Mouse (Mus musculus): Measurements from ENCODE around the gene Tenm4.

The Tenm4 gene

DNA sequence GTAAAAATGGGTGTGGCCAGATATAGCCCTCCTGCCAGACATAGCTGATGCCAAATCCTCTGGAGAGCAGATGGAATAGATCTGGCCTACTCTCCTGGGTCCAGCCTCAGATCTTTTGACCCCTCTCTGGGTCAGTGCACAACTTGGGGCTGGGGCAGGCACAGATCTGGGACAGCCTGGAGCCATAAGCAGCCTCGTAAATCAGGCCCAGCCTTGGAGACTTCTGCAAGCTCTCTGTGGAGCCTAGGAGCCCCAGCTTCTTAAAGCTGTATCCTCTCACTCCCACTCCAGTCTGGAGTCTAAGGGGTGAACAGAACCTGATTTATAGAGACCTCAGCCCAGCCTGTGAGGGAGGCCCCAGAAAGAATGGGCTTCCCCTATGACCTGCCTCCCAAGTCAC, 354.3 kb downstream of the Tenm4 start:
- DNase-seq (ENCODE audit: low spot score): no peak

DNA sequence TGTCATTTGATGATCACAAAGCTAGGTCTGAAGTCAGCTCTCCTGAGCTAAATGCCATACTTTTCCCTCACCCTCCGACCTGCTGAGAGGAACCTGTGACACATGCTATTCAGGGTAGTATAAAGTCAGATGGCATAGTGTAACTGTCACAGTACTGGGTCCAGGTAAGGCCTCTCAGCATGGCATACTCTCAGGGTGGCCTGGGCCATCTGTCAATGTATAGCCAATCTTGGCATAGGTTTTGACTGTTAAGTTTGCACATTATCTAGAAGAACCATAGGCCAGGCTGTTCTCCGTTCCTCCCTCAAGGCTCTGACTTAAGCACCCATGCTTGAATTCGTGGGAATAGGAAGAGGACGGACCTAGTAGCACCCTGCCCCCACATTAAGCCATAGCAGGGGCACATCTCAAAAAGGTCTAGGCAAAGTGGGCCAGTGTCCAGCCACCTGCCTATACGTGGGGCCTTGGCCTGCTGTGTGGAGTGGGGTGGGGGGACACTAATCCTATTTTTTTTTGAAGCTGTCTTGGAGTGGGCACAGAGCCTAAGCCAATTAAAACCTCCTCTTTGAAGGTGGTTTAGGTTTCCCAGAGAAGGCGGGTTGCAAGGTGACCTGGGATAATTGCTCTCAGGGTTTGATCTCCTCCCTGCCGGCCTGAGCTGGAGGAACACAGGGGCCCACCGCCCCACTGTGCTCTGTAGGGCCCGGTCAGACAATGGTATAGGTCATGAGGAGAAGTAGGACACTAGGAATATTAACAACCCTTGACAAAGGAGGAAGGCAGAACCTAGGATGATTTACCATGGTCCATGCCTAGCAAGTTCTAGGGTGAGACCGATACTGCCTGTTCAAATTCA, 359.8 kb downstream of the Tenm4 start:
- DNase-seq (ENCODE audit: low spot score): no peak

- no peak for DNase-seq (ENCODE audit: low spot score)
Observed at GRCm38 (mm10) chr7:96531954-96532737, 361.1 kb downstream of the Tenm4 start.

GRCm38 (mm10) chr7:96532804-96533400, 361.9 kb downstream of the Tenm4 start:
- no peak for DNase-seq (ENCODE audit: low spot score)

DNA sequence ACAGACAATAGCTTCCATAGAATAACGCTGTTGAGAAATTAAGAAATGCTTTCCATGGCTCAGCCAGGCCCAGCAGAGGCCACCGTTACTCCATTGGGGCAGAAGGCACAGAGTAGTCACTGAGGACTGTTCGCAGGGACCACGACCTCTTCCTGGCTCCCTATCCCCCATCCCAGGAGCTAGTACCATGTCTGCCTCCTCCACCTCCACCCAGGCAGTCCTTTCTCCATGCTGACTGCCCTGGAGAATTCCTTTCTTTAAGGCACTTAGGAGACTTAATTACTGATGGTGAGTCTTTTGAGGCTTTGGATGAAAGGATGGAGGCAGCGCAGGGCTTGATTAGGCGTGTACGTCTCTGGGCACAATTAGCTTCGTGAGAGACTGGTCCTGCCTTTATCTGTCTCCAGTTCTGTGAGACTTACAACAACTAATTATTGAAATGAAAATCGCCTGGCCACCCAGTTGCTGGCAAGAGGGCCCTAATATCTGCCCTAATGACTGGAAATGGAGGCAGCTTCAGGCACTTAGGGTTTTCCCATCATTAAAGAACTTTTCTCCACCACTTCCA, 365.4 kb downstream of the Tenm4 start:
- DNase-seq (ENCODE audit: low spot score): no peak

DNA sequence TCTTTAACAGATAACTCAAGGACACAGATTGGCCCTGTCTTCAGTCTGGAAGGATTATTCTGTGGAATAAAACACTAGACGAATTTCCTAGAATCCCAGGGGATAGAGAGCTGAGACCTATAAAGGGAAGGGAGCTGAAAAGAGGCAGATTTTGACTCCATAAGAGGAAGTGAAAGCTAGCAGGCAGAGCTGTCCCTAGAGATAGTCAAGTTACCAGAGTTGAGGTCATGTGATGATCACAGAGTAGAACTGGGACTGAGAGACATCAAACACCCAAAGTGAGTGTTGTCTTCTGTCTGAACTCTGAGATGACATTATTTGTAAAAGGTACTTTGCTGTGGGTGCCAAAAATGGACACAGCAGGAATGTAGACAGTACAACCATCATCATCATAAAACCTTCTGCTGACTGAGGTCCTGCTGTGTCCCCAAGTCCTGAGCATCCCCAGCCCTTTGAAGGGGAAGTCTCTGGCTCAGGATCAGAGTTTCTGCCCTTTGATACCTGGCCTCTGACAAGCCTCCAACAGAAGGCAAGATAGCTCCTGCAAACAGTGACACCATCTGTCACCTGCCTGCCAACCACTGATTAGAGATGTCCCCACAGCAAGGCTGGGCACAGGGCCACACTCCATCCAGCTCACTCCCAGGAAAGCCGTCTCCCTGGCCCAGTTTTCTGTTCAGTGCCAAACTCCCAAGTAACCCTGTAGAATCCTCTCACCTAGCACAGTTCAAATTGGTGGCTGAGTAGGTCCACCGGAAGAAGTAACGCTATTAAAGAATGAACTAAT, 368.4 kb downstream of the Tenm4 start:
- DNase-seq (ENCODE audit: low spot score): no peak

DNA sequence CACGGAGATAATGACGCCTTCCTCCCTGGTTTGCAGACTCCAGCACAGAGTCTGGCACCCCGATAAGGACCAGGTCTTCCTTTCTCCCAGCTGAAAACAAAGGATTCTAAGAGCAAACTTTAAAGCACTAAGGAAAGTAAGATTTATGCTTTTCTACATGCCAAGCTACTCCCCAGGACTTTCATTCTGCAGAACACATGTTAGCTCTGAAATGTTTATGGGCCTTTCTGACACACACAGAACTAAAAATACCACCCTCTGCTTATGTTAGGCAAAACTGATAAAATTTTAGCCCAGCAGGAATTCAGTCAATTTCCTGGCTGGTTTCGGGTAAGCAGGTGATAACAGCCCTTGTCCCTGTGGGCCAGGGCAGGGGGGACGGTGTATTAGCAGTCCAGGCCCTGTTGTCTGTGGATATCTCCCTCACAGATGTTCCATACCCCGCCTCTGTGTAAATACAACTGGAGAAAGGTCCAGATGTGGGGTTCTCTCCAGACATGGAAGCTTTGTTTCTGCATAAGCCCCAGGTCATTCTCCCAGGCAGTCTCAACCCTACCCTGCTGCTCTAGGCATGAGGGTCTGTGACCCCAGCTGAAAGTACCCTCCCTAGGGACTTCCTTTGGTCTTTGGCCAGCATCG, 369.5 kb downstream of the Tenm4 start:
- DNase-seq (ENCODE audit: low spot score): no peak

- no peak for DNase-seq (ENCODE audit: low spot score)
Observed at GRCm38 (mm10) chr7:96545979-96546378, 374.9 kb downstream of the Tenm4 start.

DNA sequence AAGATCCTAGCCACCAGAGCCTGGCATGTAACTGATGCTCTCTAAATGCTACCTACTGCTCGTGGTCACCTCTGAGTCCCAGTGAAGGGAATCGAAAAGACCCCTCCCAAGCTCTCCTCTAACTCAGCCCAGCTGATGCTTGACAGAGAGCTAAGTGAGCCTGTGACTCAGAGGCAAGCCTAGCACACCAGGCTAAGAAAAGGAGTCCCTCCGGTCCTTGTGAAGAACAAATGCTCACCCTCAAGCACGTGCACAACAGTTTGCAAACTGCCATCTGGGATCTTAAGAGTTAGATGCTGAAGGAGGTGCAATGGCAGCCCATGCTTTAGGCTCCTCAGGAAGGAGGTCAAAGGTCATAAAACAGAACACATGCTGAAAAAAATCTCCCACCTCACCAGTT, 380.8 kb downstream of the Tenm4 start:
- DNase-seq (ENCODE audit: low spot score): no peak

DNA sequence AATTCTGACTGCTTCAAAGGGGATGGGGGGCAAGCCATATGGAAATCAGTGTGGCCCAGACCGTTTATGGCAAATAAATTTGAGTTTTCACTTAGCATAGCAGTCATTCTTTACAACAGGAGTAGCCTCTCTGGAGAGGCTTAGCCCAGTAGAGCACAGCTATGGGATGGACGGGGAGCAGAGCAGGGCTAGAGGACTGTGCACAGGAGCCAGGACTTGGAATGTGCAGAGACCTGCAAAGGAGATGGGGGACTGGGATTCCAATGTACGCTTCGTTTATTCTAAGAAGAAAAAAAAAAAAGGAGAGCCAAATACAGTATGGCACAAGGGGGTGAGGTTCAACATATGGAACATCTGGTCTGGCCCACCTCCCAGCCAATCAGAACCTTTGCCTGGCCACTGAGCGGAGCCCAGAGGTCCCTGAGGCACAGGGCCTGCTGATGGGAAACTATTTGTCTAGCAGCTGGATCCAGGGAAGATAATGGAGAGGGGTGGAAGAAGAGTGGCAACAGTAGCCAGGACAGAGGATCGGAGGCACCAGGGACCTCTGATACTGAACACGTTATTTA, 381.3 kb downstream of the Tenm4 start:
- no peak for DNase-seq (ENCODE audit: low spot score)

DNA sequence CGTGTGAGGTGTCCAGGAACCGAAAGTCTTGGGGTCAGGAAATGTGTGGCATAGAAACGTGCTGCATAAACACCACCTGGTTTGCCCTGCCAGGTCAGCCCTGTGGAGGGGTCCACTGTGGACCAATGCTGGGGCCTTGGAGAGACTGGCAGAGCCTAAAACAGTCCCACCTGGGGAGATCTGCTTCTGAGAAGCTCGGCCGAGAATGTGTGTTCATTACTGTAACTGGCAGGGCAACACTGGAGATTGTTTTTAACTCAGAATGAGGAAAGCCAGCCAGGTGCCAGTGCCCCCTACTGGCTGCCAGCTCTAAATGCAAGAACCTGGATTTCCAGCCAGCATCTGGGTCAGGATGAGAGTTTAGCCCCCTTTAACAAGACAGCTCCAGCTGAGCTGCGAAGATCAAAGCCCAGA, 383.2 kb downstream of the Tenm4 start:
- DNase-seq (ENCODE audit: low spot score): no peak

- DNase-seq (ENCODE audit: low spot score): no peak
Observed at GRCm38 (mm10) chr7:96555294-96555693, 384.2 kb downstream of the Tenm4 start.

DNA sequence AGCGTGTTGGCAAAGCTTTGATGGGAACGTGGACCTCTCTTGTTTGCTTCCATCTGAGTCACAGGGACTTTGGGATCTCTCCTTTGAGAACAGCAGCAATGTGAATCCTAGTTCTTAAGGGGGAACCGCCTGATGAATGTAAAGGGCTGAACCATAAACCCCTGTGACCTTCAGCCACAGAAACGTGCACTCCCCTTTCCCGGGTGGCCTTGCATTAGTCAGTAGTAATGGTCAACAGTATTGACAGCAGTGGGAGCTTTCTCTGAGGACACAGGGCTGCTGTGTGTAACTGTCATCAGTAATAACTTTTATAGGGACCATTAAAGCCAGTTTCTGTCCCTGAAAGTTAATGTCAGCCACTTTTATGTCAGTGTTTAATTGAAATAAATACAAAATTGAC, 385.7 kb downstream of the Tenm4 start:
- DNase-seq (ENCODE audit: low spot score): no peak

GRCm38 (mm10) chr7:96562890-96563289, 391.8 kb downstream of the Tenm4 start:
- DNase-seq (ENCODE audit: low spot score): no peak

DNA sequence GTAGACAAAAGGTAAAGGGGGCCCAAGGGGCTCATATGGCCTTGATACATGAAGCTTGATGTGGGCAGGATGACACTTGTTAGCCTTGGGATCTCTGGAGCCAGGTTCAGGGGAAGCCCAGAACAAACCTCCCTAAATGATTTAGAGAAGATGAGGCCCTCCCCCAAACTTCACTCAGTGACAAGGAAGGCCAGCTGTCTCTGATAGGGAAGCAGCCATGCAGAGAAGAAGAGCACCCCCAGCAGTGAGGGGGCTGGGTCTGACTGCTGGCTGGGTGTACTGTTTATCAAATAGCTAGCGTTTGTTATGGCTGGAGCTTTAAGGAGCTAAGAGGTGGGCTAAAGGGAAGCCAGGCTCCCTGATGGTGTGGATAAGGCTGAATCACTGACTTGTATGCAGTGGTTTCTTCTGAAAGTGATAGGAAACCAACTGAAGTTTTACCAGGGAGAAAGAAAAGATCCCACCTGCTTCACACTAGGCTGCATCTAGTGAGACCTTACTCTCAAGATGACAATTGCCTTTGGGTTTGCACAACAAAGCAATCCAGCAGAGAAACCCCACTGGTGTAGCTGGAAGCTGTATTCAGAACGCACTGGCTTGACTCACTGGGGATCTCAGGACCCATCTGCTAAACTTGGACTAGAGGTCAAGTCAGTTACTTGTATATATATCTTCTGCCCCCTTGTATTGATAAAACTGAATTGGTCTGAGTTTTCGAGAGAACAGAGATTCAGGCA, 392.5 kb downstream of the Tenm4 start:
- DNase-seq (ENCODE audit: low spot score): no peak

GRCm38 (mm10) chr7:96565806-96566205, 394.8 kb downstream of the Tenm4 start:
- peak; percentile 24 for DNase-seq (ENCODE audit: low spot score)

GRCm38 (mm10) chr7:96566260-96566659, 395.2 kb downstream of the Tenm4 start:
- no peak for DNase-seq (ENCODE audit: low spot score)

- DNase-seq (ENCODE audit: low spot score): no peak
Observed at GRCm38 (mm10) chr7:96568034-96568433, 397.0 kb downstream of the Tenm4 start.

DNA sequence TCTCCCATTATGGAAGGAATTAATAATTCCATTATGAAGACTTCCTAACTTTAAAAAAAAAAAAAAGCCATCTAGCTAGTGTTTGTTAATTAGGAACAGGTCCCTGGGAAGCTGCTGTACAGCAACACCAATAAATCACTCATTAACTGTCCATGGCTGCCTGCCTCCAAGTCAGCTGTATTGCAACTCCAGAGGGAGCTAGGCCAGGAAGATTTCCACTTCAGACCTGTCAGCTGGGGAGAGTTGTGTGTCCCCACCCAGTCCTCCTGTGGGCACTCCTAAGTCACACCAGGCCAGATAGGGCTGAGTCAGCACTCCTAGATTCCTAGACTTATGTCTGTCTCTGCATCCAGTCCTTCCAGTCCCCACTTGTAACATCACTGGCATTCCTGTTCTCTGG, 399.9 kb downstream of the Tenm4 start:
- no peak for DNase-seq (ENCODE audit: low spot score)

GRCm38 (mm10) chr7:96572995-96573394, 401.9 kb downstream of the Tenm4 start:
- no peak for DNase-seq (ENCODE audit: low spot score)
